Mouse (Mus musculus) left cerebral cortex, adult 11 months (tissue): ENCODE measurements around the gene Faap20.
"Not testable (repeated sequence)": the region's sequence is repeated elsewhere in the genome, so short reads cannot be mapped to it uniquely, and the experiment has no call there.

Experiments
- DNase-seq: peaks from one replicate; pipeline ENCODE4 v3.0.0; 2022; ENCODE audit warnings: low spot score

Faap20 gene

GRCm38 (mm10) chr4:155248054-155248453, 1.5 kb upstream of the Faap20 start:
- DNase-seq = not testable (repeated sequence)

DNA sequence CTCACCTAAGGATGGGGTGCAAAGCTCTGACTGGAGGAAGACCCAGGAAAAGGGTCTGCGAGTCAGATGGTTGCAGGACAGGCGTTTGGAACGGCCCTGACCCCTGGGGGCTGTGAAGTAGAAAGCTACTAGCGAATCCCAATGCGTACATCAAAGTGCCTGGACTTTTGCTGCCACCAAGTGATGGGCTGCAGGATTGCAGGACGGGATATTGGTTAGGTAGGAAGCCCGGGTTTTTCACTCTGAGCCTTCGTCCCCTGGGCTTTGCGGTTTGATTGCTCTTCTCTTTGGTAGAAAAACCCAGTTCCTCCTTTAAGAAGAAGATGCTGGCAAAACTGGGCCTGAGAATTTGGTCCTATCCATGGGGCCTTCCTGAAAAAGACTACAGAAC, 350 bp upstream of the Faap20 start:
- peak; percentile 89 for DNase-seq

DNA sequence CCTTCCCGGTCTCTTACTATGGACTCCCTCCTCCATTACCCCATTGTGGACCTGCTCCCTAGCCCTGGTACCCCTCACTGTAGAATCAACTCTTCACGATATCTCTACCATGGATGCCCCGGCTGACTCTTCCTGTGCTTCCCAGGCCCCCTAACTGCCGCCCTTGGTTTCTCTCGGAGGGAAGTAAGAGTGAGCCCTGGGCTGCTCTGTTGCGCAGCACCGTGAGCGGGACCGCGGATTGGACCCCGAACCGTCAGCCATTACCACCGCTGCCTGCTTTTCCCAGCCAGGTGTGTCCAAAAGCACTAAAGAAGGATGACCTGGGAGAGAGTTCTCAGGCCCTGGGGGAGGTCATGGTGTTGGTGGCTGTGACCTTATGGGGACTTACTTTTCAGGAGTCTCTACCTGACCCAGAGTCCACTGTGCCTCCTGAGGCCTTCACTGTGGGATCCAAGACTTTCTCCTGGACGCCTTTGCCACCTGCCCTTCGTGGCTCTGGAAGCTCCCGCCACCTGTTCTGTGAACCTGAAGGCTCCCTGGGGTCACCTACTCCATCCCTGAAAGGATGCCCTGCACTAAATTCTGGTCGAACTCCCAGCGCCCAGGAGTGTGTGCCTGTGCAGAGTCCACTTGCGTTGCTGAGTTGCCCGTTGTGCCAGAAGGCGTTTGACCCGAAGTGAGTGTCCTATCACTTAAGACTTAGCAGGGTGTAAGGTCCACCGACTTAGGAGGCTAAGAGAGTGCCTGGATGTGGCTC, 937 bp downstream of the Faap20 start:
- no peak for DNase-seq

GRCm38 (mm10) chr4:155251147-155251546, 1.5 kb downstream of the Faap20 start:
- no peak for DNase-seq

DNA sequence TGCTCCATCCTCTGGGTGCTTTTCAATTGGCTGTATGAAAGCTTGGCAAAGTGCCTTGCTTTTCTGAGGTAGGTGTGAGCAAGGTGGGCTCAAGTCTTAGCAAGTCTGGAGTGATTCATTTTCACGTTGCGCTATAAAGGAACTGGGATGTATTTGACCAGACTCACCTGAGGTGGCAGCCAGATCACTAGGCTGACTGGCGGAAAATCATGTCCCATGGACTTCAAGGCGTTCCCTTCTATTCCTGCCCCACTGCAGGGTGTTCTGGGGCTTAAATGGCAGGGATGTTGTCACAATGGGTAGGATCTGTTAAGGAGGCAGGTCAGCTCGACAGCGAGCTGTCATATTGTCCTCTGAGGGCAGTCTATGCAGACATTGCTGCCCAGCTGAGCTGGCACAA, 2.7 kb downstream of the Faap20 start:
- DNase-seq = no peak

DNA sequence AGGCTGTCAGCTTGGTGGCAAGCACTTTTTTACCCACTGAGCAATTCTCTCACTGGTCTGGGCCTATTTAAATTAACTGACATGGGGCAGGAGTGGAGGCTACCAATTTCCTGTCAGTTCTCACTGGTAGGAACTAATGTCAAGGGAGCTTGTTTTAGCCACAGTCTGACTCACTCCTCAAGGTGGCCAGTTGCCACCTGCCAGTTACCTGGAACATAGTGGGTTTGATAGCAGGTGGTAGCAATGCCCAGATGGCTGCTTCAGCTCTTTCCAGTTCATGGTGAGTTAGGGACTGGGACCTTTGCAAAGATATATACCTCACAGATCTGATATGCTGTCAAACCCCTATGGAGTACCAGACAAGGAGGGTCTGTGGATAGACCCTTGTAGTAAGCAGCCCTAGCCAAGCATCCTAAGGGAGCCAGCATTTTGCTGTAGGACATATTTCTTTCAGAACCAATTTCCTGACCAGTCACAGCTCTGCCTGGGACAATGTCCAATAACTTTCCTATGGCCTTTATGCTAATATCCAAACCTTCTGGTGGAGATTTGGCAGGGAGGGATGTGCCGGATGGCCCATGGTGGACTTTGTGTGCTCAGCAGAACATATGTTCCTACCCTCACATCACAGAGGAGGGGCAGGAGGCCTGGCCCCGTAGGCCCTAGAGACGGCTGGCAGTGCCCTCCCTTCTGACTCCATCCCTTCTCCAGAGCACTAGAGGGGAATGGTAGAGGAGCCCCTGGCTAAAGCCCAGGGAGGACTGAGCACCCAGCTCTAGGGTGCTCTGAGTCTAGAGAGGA, 15.1 kb downstream of the Faap20 start:
- no peak for DNase-seq

- DNase-seq = no peak
Measured at GRCm38 (mm10) chr4:155267047-155267543, 17.5 kb downstream of the Faap20 start.

DNA sequence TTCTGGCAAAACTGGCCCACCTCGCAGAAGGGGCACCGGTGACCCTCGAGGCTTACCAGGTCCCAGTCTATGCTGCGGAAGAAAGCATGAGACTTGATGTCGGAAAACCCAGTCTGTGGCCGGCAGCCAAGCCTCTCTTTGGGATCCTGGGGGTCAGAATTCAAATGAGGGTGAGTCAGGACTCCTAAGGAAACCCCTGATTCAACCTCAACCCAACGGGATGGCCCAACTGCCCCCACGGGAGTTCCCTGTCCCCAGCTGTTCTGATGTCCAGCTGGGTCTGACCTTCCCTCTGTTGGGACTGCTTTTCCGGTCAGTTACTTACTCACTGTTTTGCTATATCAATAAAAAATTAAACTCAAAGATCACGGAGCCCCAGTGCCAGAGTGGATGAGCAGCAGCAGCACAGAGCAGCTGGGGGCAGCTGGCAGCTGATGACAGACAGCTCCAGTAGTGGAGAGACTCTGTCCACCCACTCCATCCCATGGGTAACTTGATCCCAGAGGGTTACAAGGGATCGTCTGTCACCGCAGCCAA, 18.1 kb downstream of the Faap20 start:
- DNase-seq = no peak

DNA sequence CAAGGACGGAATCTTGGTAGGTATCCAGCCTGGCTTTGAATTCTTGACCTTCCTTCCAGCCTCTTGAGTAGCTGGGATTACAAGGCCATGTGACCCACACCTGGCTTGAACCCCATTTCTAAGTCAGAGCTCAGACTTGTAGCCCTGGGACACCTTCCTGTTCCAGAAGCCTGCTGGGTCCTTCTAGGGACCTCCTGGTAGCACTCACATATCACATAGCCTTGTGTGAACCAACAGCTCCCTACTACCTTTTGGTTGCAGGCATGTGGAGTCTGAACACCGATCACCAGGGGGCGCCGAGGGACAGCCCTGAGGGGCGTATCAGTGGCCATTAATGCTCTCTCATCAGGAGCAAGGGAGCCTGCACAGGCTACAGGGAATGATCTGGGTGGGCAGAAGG, 18.8 kb downstream of the Faap20 start:
- no peak for DNase-seq

DNA sequence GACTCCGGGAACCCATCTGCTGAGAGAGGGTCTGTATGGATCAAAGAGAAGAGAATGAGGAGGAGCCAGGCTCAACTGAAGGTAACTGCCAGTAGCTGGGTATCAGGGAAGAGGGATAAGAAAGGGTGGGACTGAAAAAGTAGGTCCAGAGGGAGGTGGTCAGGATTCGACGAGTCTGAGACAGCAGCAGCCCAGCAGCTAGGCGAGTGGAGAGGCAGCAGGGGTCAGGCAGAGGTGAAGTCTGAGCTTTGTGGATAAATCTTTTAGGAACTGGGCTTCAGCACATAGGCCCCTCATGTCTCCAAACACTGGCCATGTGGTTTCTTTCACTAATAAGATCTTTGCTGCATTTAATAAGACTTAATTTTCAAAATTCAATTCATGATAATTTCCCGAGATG, 24.8 kb downstream of the Faap20 start:
- no peak for DNase-seq

- DNase-seq = no peak
Measured at GRCm38 (mm10) chr4:155274851-155275250, 25.2 kb downstream of the Faap20 start.

GRCm38 (mm10) chr4:155277963-155278362, 28.4 kb downstream of the Faap20 start:
- no peak for DNase-seq

- DNase-seq = no peak
Measured at GRCm38 (mm10) chr4:155279054-155279453, 29.5 kb downstream of the Faap20 start.

GRCm38 (mm10) chr4:155279926-155280767, 30.5 kb downstream of the Faap20 start:
- DNase-seq = no peak

DNA sequence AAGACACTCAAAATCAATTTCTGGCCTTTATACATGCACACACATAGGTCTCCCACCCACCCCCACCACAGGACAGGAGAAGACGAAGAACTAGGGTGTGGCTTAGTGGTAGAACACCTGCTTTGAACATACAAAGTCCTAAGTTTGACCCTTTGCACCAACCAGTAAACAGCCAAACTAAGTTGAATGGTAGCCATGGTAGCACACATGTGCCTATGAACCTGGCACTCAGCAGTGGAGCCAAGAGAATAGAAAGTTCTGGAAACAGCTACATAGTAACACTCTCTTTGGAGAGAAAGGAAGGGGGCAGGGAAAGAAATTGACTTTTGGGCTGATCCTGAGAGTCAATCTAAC, 31.1 kb downstream of the Faap20 start:
- DNase-seq = no peak

GRCm38 (mm10) chr4:155281227-155281626, 31.6 kb downstream of the Faap20 start:
- DNase-seq = no peak

DNA sequence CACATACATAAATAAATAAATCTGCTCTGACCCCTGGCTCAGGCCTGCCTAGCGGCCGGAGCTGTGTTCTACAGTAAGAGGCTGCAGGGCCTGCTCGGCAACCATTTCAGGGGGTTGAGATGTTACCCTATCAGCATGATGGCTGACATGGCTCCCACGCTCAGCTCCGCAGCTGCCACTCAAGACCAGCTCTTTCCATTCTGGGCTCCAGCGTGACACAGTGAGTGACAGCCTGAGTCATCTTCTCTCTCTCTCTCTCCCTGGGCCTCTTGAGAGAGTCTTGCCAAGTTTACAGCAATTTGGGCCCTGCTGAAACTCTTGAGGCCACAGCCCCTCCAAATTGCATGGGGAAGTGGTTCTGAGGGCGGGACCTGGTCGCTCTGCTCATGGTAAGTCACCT, 32.0 kb downstream of the Faap20 start:
- no peak for DNase-seq

- DNase-seq = no peak
Measured at GRCm38 (mm10) chr4:155282231-155282630, 32.6 kb downstream of the Faap20 start.

DNA sequence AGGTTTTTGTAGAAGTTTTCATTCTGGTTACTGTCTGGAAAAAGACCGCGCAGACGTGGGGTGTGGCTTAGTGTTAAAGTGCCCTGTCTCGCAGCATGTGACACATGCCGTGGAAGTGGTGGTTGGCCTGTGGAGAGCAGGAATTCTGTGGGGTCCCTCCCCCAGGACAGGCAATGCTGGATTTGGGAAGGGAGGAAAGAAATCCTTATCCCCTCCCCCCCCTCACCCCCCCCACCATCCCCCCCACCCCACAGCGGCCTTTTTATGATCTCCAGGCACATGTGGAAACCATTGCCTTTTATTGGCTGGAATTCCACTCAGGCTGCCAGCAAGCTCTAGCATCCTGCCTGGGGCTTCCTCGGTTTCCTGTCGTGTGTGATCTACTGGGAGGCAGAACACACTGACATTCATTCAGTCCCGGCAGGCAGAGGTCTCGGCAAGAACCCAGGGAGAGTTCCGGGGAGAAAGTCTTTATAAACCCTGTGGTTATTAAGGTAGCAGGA, 33.5 kb downstream of the Faap20 start:
- DNase-seq = no peak

- DNase-seq = no peak
Measured at GRCm38 (mm10) chr4:155283585-155283984, 34.0 kb downstream of the Faap20 start.

GRCm38 (mm10) chr4:155284521-155285379, 35.1 kb downstream of the Faap20 start:
- DNase-seq = no peak
